Mouse (Mus musculus): Measurements from ENCODE around the gene Gnat3.
"Not testable (repeated sequence)": the region's sequence is repeated elsewhere in the genome, so short reads cannot be mapped to it uniquely, and the experiment has no call there.

Gene Gnat3

GRCm38 (mm10) chr5:17962249-17962648 lies at the start of gene Gnat3:
Gene Gnat3 (plus strand): TSS chr5:17962549.
- DNase-seq (ENCODE audit: low read depth, low spot score): no peak

GRCm38 (mm10) chr5:17918966-17919365 lies 43.4 kb upstream of the Gnat3 start:
- no peak for DNase-seq (ENCODE audit: low read depth, low spot score)

GRCm38 (mm10) chr5:17923648-17924047 lies 38.7 kb upstream of the Gnat3 start:
- no peak for DNase-seq (ENCODE audit: low read depth, low spot score)

- DNase-seq (ENCODE audit: low read depth, low spot score): no peak
Measured at GRCm38 (mm10) chr5:17924085-17924518, 38.2 kb upstream of the Gnat3 start.

GRCm38 (mm10) chr5:17928471-17928870 lies 33.9 kb upstream of the Gnat3 start:
- DNase-seq (ENCODE audit: low read depth, low spot score): no peak

GRCm38 (mm10) chr5:17929006-17929567 lies 33.3 kb upstream of the Gnat3 start:
- no peak for DNase-seq (ENCODE audit: low read depth, low spot score)

- DNase-seq (ENCODE audit: low read depth, low spot score): not testable (repeated sequence)
Measured at GRCm38 (mm10) chr5:17931588-17931987, 30.8 kb upstream of the Gnat3 start.

GRCm38 (mm10) chr5:17934501-17934900 lies 27.8 kb upstream of the Gnat3 start:
- DNase-seq (ENCODE audit: low read depth, low spot score): no peak

- DNase-seq (ENCODE audit: low read depth, low spot score): no peak
Measured at GRCm38 (mm10) chr5:17938170-17938939, 24.0 kb upstream of the Gnat3 start.

- no peak for DNase-seq (ENCODE audit: low read depth, low spot score)
Measured at GRCm38 (mm10) chr5:17956468-17956867, 5.9 kb upstream of the Gnat3 start.

GRCm38 (mm10) chr5:17969704-17970390 lies 7.5 kb downstream of the Gnat3 start:
- no peak for DNase-seq (ENCODE audit: low read depth, low spot score)

GRCm38 (mm10) chr5:17970391-17970730 lies 8.0 kb downstream of the Gnat3 start:
- no peak for DNase-seq (ENCODE audit: low read depth, low spot score)

- no peak for DNase-seq (ENCODE audit: low read depth, low spot score)
Measured at GRCm38 (mm10) chr5:17980501-17981121, 18.3 kb downstream of the Gnat3 start.

- no peak for DNase-seq (ENCODE audit: low read depth, low spot score)
Measured at GRCm38 (mm10) chr5:17982770-17983169, 20.4 kb downstream of the Gnat3 start.

- DNase-seq (ENCODE audit: low read depth, low spot score): no peak
Measured at GRCm38 (mm10) chr5:17984522-17984921, 22.2 kb downstream of the Gnat3 start.

GRCm38 (mm10) chr5:17986611-17987010 lies 24.3 kb downstream of the Gnat3 start:
- DNase-seq (ENCODE audit: low read depth, low spot score): no peak

- no peak for DNase-seq (ENCODE audit: low read depth, low spot score)
Measured at GRCm38 (mm10) chr5:17990618-17991017, 28.3 kb downstream of the Gnat3 start.

GRCm38 (mm10) chr5:17999570-17999969 lies 37.2 kb downstream of the Gnat3 start:
- no peak for DNase-seq (ENCODE audit: low read depth, low spot score)

GRCm38 (mm10) chr5:18000185-18000584 lies 37.8 kb downstream of the Gnat3 start:
- DNase-seq (ENCODE audit: low read depth, low spot score): no peak

- DNase-seq (ENCODE audit: low read depth, low spot score): no peak
Measured at GRCm38 (mm10) chr5:18001646-18002045, 39.3 kb downstream of the Gnat3 start.

- no peak for DNase-seq (ENCODE audit: low read depth, low spot score)
Measured at GRCm38 (mm10) chr5:18003675-18004074, 41.3 kb downstream of the Gnat3 start.
